27 mouse cellular contexts compared by ENCODE assay signal in genomic region chr14:68307973-68308660, GRCm38 (mm10).
DNase-seq lines count a peak whose midpoint lies in the region; ATAC-seq and TF ChIP-seq lines count a peak whose summit lies in the region.
"Had no signal": no experiment of that assay in that cellular context is flagged by ENCODE, and none has a peak within 500 bp of the region (broad histone marks: within the 10 kb centered on the region; RNA-seq: fewer than 3 reads in every experiment).

No protein-coding gene starts in this region.

- TF ChIP-seq POLR2A in brain, embryonic 14.5 days (IDR thresholded peaks at IDR 0.05; ENCODE audit: borderline replicate concordance, extremely low read depth, insufficient read depth, insufficient read length, poor library complexity, severe bottlenecking), result no peak

- WGBS in forebrain, embryonic 13.5 days, result 81% methylated on average over 2 of the region's 2 CpGs
- 90% methylated on average over 2 of the region's 2 CpGs for WGBS in forebrain, embryonic 12.5 days

- no peaks in the 10 kb centered on the region for H3K36me3 ChIP-seq in forebrain, embryonic 13.5 days (ENCODE audit: poor library complexity, severe bottlenecking)
- no peaks in the 10 kb centered on the region for H3K36me3 ChIP-seq in forebrain, embryonic 12.5 days (replicated peaks)
- H3K36me3 ChIP-seq: heart, embryonic 12.5 days; hindbrain, embryonic 10.5 days; intestine, embryonic 15.5 days; liver, embryonic 12.5 days; midbrain, embryonic 13.5 days had no signal

- no peaks in the 10 kb centered on the region for H3K4me1 ChIP-seq in forebrain, embryonic 13.5 days
- H3K4me1 ChIP-seq in forebrain, embryonic 12.5 days, result no peaks in the 10 kb centered on the region
- H3K4me1 ChIP-seq: hindbrain, embryonic 10.5 days; intestine, embryonic 15.5 days; liver, embryonic 12.5 days; megakaryocyte, embryonic 14.5 days; midbrain, embryonic 13.5 days had no signal

- H3K4me3 ChIP-seq in forebrain, embryonic 13.5 days, result no peak overlapping the region
- no peak overlapping the region for H3K4me3 ChIP-seq in forebrain, embryonic 12.5 days (replicated peaks)
- H3K4me3 ChIP-seq: erythroblast, embryonic 14.5 days; heart, embryonic 12.5 days; hindbrain, embryonic 10.5 days; intestine, embryonic 15.5 days; liver, embryonic 12.5 days; megakaryocyte, embryonic 14.5 days; midbrain, embryonic 13.5 days had no signal

- H3K4me2 ChIP-seq in forebrain, embryonic 13.5 days, result no peak overlapping the region
- H3K4me2 ChIP-seq in forebrain, embryonic 12.5 days, result no peak overlapping the region
- H3K4me2 ChIP-seq: heart, embryonic 12.5 days; intestine, embryonic 15.5 days; liver, embryonic 12.5 days; midbrain, embryonic 13.5 days had no signal

- no peak overlapping the region for H3K27ac ChIP-seq in forebrain, embryonic 13.5 days
- no peak overlapping the region for H3K27ac ChIP-seq in forebrain, embryonic 12.5 days
- H3K27ac ChIP-seq: hindbrain, embryonic 10.5 days; intestine, embryonic 15.5 days; liver, embryonic 12.5 days; midbrain, embryonic 13.5 days had no signal

- H3K27me3 ChIP-seq in forebrain, embryonic 13.5 days, result no peaks in the 10 kb centered on the region
- H3K27me3 ChIP-seq in forebrain, embryonic 12.5 days, result no peaks in the 10 kb centered on the region
- H3K27me3 ChIP-seq: heart, embryonic 12.5 days; intestine, embryonic 15.5 days; liver, embryonic 12.5 days; megakaryocyte, embryonic 14.5 days; midbrain, embryonic 13.5 days had no signal

- peak; percentile 41; the same call in 1 of the 2 replicates for ATAC-seq in forebrain, embryonic 13.5 days
- ATAC-seq in forebrain, embryonic 12.5 days (ENCODE audit: low FRiP score), result no peak
- ATAC-seq: CD4-positive, CD25-positive, alpha-beta regulatory T cell, adult 4 months; hindbrain, embryonic 16.5 days; intestine, embryonic 15.5 days; liver, embryonic 12.5 days; midbrain, embryonic 13.5 days had no signal

- H3K9me3 ChIP-seq in forebrain, embryonic 13.5 days (replicated peaks), result no peaks in the 10 kb centered on the region
- H3K9me3 ChIP-seq in forebrain, embryonic 12.5 days, result no peaks in the 10 kb centered on the region
- H3K9me3 ChIP-seq: heart, embryonic 12.5 days; hindbrain, embryonic 10.5 days; intestine, embryonic 15.5 days; liver, embryonic 12.5 days; megakaryocyte, embryonic 14.5 days; midbrain, embryonic 13.5 days had no signal

- TF ChIP-seq CTCF in brain, embryonic 14.5 days (IDR thresholded peaks at IDR 0.05; ENCODE audit: borderline replicate concordance, extremely low read depth, insufficient read depth, insufficient read length), result no peak

- DNase-seq in layer of hippocampus, adult 9-10 months (ENCODE audit: low spot score), result peak; percentile 46
- DNase-seq in layer of hippocampus, postnatal 10 days (ENCODE audit: low spot score in 2 of 2), result no peak
- peak; percentile 73 for DNase-seq in brain, embryonic 14.5 days (ENCODE audit: low read depth)
- peak; percentile 42 for DNase-seq in layer of hippocampus, adult 9-11 months
- DNase-seq in ovary, postnatal 10 days (ENCODE audit: low spot score), result no peak
- no peak for DNase-seq in spleen, adult 18-20 months
- DNase-seq: adrenal gland, adult 2 months; cerebellum, adult 8-10 months; cerebellum, postnatal 36 days; gastrocnemius, postnatal 14 days; heart, adult 18-20 months; heart, postnatal 10 days; kidney, adult 9 months; kidney, postnatal 14 days; lung, adult 18-20 months; thymus, postnatal 25 days had no signal

- H3K9ac ChIP-seq in forebrain, embryonic 13.5 days, result no peak overlapping the region
- no peak overlapping the region for H3K9ac ChIP-seq in forebrain, embryonic 12.5 days
- H3K9ac ChIP-seq: heart, embryonic 12.5 days; intestine, embryonic 15.5 days; liver, embryonic 12.5 days; midbrain, embryonic 13.5 days had no signal

Comparison
In these comparisons a context has a peak if more than half of its experiments do, and no peak if none do; other contexts are left out.
1. DNase-seq: peak in layer of hippocampus, adult 9-10 months (single experiment), brain, embryonic 14.5 days (single experiment) and layer of hippocampus, adult 9-11 months (single experiment); none in layer of hippocampus, postnatal 10 days (0 of 2), ovary, postnatal 10 days (single experiment) and spleen, adult 18-20 months (0 of 2).